Mouse (Mus musculus) heart, adult 2 months (tissue): ENCODE results near the gene Hmox2.

Experiments used
- CTCF ChIP-seq: fragments of 200-600 bp; IDR thresholded peaks from 2 replicates; pipeline ENCODE4 v1.8.1; 2022; ENCODE audit warnings: antibody characterized with exemption, mild to moderate bottlenecking, moderate library complexity
- POLR2A ChIP-seq: fragments of 200-500 bp; IDR thresholded peaks from 2 replicates; pipeline ENCODE4 v1.6.1; 2011; ENCODE audit warnings: mild to moderate bottlenecking, low read depth, low read length, control low read depth; ENCODE audit not compliant: insufficient read depth

DNA sequence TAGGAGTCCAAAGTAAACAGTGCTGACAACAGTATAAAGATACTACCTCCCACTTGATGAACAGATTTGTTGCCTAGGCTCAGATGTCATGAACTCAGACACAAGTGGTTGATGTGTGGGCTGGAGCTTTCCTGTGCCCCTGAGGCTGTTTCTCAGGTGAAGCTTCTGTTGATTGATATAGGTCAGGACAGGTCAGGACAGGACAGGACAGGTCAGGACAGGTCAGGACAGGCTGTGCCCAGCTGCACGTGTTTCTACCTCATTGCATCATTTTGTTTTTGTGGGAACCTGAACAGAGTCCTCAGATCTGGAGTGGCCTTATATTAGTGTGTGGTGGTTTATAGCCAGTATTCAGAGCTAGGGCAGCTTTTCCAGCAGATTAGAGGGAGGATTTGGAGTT is 23.5 kb upstream of the Hmox2 start:
- TF ChIP-seq CTCF (no peak), POLR2A (no peak)
